8 mouse cellular contexts compared by ENCODE assay signal in genomic region chr15:93518143-93518902, GRCm38 (mm10).
DNase-seq lines count a peak whose midpoint lies in the region; ATAC-seq lines count a peak whose summit lies in the region.

No protein-coding gene starts in this region.

- WGBS in embryonic facial prominence, embryonic 15.5 days: 3% methylated on average over 23 of the region's 23 CpGs
- WGBS in hindbrain, embryonic 11.5 days: 4% methylated on average over 23 of the region's 23 CpGs
- 5% methylated on average over 23 of the region's 23 CpGs for WGBS in limb, embryonic 13.5 days
- 4% methylated on average over 23 of the region's 23 CpGs for WGBS in midbrain, embryonic 15.5 days

- H3K4me2 ChIP-seq in embryonic facial prominence, embryonic 15.5 days (replicated peaks): peak overlapping the region; percentile 83
- peak overlapping the region; percentile 96 for H3K4me2 ChIP-seq in hindbrain, embryonic 11.5 days (replicated peaks; ENCODE audit: low read depth, low read length)
- H3K4me2 ChIP-seq in limb, embryonic 13.5 days (replicated peaks): peak overlapping the region; percentile 95
- H3K4me2 ChIP-seq in midbrain, embryonic 15.5 days: peak overlapping the region; percentile 98

- no peaks in the 10 kb centered on the region for H3K9me3 ChIP-seq in embryonic facial prominence, embryonic 15.5 days (replicated peaks)
- no peaks in the 10 kb centered on the region for H3K9me3 ChIP-seq in hindbrain, embryonic 11.5 days (ENCODE audit: control insufficient read depth, low read length)
- no peaks in the 10 kb centered on the region for H3K9me3 ChIP-seq in limb, embryonic 13.5 days
- no peaks in the 10 kb centered on the region for H3K9me3 ChIP-seq in midbrain, embryonic 15.5 days

- peak overlapping the region; percentile 69 for H3K4me3 ChIP-seq in embryonic facial prominence, embryonic 15.5 days (replicated peaks)
- peak overlapping the region; percentile 70 for H3K4me3 ChIP-seq in hindbrain, embryonic 11.5 days (ENCODE audit: low read depth, low read length)
- H3K4me3 ChIP-seq in limb, embryonic 13.5 days: peak overlapping the region; percentile 80
- H3K4me3 ChIP-seq in midbrain, embryonic 15.5 days: peak overlapping the region; percentile 83

- no peaks in the 10 kb centered on the region for H3K27me3 ChIP-seq in embryonic facial prominence, embryonic 15.5 days
- peaks cover 31% of the 10 kb centered on the region for H3K27me3 ChIP-seq in hindbrain, embryonic 11.5 days (ENCODE audit: control insufficient read depth, insufficient read depth, low read length)
- H3K27me3 ChIP-seq in limb, embryonic 13.5 days: no peaks in the 10 kb centered on the region; the same call in 1 of the 2 replicates
- H3K27me3 ChIP-seq in midbrain, embryonic 15.5 days (replicated peaks): peaks cover 36% of the 10 kb centered on the region

- H3K4me1 ChIP-seq in embryonic facial prominence, embryonic 15.5 days: peaks cover 73% of the 10 kb centered on the region
- peaks cover 6% of the 10 kb centered on the region for H3K4me1 ChIP-seq in hindbrain, embryonic 11.5 days (replicated peaks; ENCODE audit: control insufficient read depth, insufficient read depth, low read length)
- H3K4me1 ChIP-seq in limb, embryonic 13.5 days: peaks cover 86% of the 10 kb centered on the region
- peaks cover 38% of the 10 kb centered on the region for H3K4me1 ChIP-seq in midbrain, embryonic 15.5 days

- peak overlapping the region; percentile 89 for H3K27ac ChIP-seq in embryonic facial prominence, embryonic 15.5 days (replicated peaks)
- no peak overlapping the region for H3K27ac ChIP-seq in hindbrain, embryonic 11.5 days (ENCODE audit: low read depth, low read length)
- H3K27ac ChIP-seq in limb, embryonic 13.5 days: peak overlapping the region; percentile 91
- H3K27ac ChIP-seq in midbrain, embryonic 15.5 days: peak overlapping the region; percentile 33; the same call in 1 of the 2 replicates

- peak overlapping the region; percentile 58 for H3K9ac ChIP-seq in embryonic facial prominence, embryonic 15.5 days
- peak overlapping the region; percentile 64; the same call in 1 of the 2 replicates for H3K9ac ChIP-seq in hindbrain, embryonic 11.5 days (ENCODE audit: low read depth, low read length)
- H3K9ac ChIP-seq in limb, embryonic 13.5 days: peak overlapping the region; percentile 84
- peak overlapping the region; percentile 61 for H3K9ac ChIP-seq in midbrain, embryonic 15.5 days

- H3K36me3 ChIP-seq in embryonic facial prominence, embryonic 15.5 days: no peaks in the 10 kb centered on the region
- no peaks in the 10 kb centered on the region for H3K36me3 ChIP-seq in hindbrain, embryonic 11.5 days (ENCODE audit: control insufficient read depth, insufficient read depth, low read length)
- H3K36me3 ChIP-seq in limb, embryonic 13.5 days: 0 out of 2 replicates have a peak, but pooled peaks cover 4% of the 10 kb centered on the region
- H3K36me3 ChIP-seq in midbrain, embryonic 15.5 days (replicated peaks): no peaks in the 10 kb centered on the region

- DNase-seq in gastrocnemius, postnatal 25 days: peak; percentile 25
- no peak for DNase-seq in gastrocnemius, postnatal 10 days
- peak; percentile 45 for DNase-seq in hindbrain, embryonic 11.5 days (ENCODE audit: low spot score)
- no peak for DNase-seq in layer of hippocampus, adult 18-20 months (ENCODE audit: low spot score in 2 of 2)

- ATAC-seq in embryonic facial prominence, embryonic 15.5 days (ENCODE audit: insufficient number of reproducible peaks, low FRiP score, low TSS enrichment, low read depth): peak; percentile 15; the same call in 1 of the 2 replicates
- ATAC-seq in hindbrain, embryonic 11.5 days (ENCODE audit: low FRiP score): no peak; the same call in 1 of the 2 replicates
- peak; percentile 41 for ATAC-seq in limb, embryonic 13.5 days (ENCODE audit: low FRiP score, low read depth)
- ATAC-seq in midbrain, embryonic 15.5 days (replicated peaks): no peak
- no peak; the same call in 1 of the 2 replicates for ATAC-seq in granulocyte monocyte progenitor cell, adult 5-6 weeks (replicated peaks; ENCODE audit: poor library complexity, severe bottlenecking)

Comparison
In these comparisons a context has a peak if more than half of its experiments do, and no peak if none do; other contexts are left out.
1. DNase-seq: peak in gastrocnemius, postnatal 25 days (single experiment) and hindbrain, embryonic 11.5 days (single experiment); none in gastrocnemius, postnatal 10 days (single experiment) and layer of hippocampus, adult 18-20 months (0 of 2).
2. ATAC-seq: peak in embryonic facial prominence, embryonic 15.5 days (single experiment) and limb, embryonic 13.5 days (single experiment); none in hindbrain, embryonic 11.5 days (single experiment), midbrain, embryonic 15.5 days (single experiment) and granulocyte monocyte progenitor cell, adult 5-6 weeks (single experiment).
3. Peak in every context shown above with its lines, with median percentiles within 50 percentile points of each other: H3K4me2 ChIP-seq, H3K4me3 ChIP-seq and H3K9ac ChIP-seq.